Mouse (Mus musculus) midbrain, embryonic 16.5 days (tissue): Measurements from ENCODE around the gene Tcap. TPM values are rescaled to one million over a fixed set of nuclear protein-coding genes. Genes with fewer than 3 reads are reported as not detected.

Experiments
- ATAC-seq: fragments of 200-750 bp; cut with Nextera tagmentation; 2 replicates; pipeline ENCODE4 v1.8.0; 2017; ENCODE audit warnings: moderate TSS enrichment
- H3K27ac ChIP-seq: fragments of 300-500 bp; sonication (generic); 2 replicates; pipeline ENCODE4 v1.5.1; 2014; ENCODE audit warnings: mild to moderate bottlenecking, low read length, mixed read lengths
- H3K27me3 ChIP-seq: fragments of 300-500 bp; sonication (generic); 2 replicates; pipeline ENCODE4 v1.6.1; 2014; ENCODE audit warnings: low read depth, low read length, mixed read lengths; ENCODE audit not compliant: control insufficient read depth, insufficient read depth
- H3K36me3 ChIP-seq: fragments of 300-500 bp; sonication (generic); 2 replicates; pipeline ENCODE4 v1.6.1; 2014; ENCODE audit warnings: mild to moderate bottlenecking, low read length, moderate library complexity, mixed read lengths; ENCODE audit not compliant: control insufficient read depth, insufficient read depth
- H3K4me1 ChIP-seq: fragments of 300-500 bp; sonication (generic); 2 replicates; pipeline ENCODE4 v1.6.1; 2014; ENCODE audit warnings: mild to moderate bottlenecking, low read length, mixed read lengths; ENCODE audit not compliant: control insufficient read depth, insufficient read depth
- H3K4me2 ChIP-seq: fragments of 300-500 bp; sonication (generic); 2 replicates; pipeline ENCODE4 v1.6.1; 2014; ENCODE audit warnings: mild to moderate bottlenecking, low read length, mixed read lengths
- H3K4me3 ChIP-seq: fragments of 300-500 bp; sonication (generic); 2 replicates; pipeline ENCODE4 v1.5.1; 2014; ENCODE audit warnings: low read depth, mild to moderate bottlenecking, low read length, moderate library complexity, mixed read lengths
- H3K9ac ChIP-seq: fragments of 300-500 bp; sonication (generic); 2 replicates; pipeline ENCODE4 v1.6.1; 2014; ENCODE audit warnings: low read depth, low read length, mixed read lengths
- H3K9me3 ChIP-seq: fragments of 300-500 bp; sonication (generic); replicated peaks from 2 replicates; pipeline ENCODE4 v1.6.1; 2014; ENCODE audit warnings: mild to moderate bottlenecking, low read length, mixed read lengths; ENCODE audit not compliant: control insufficient read depth, poor library complexity, severe bottlenecking
- WGBS: fragments of 180-500 bp; shearing (Covaris S2); extraction: QIAGEN DNeasy Blood & Tissue Kit; methylation state at CpG from one replicate; pipeline ENCODE4 v1.1.7; 2014; 5-methylcytosine and 5-hydroxymethylcytosine counted together
- polyA plus RNA-seq: library from polyadenylated mRNA; unstranded; fragments of >200 nt; fragmentation: Nextera tagmentation; extraction: Ambion mirVana; gene quantifications from 2 replicates; pipeline ENCODE4 v1.2.1, GENCODE M21; 2015

Gene Tcap
- polyA plus RNA-seq, 1 experiment from 2014 or later = not detected

GRCm38 (mm10) chr11:98385638-98386585, 2.3 kb downstream of the Tcap start, which contains the start of gene Pnmt:
Gene Pnmt (plus strand): TSS chr11:98386450.
- 51% methylated on average over 25 of the region's 25 CpGs for WGBS
- H3K36me3 ChIP-seq = no peaks in the 10 kb centered on the region
- no peak for ATAC-seq
- H3K9me3 ChIP-seq = no peaks in the 10 kb centered on the region
- H3K4me2 ChIP-seq = peak within 1 kb of the TSS; percentile 26
- H3K4me1 ChIP-seq = no peaks in the 10 kb centered on the region; the same call in 1 of the 2 replicates
- no peak within 1 kb of the TSS; the same call in 1 of the 2 replicates for H3K9ac ChIP-seq
- no peak within 1 kb of the TSS for H3K4me3 ChIP-seq
- no peak within 1 kb of the TSS for H3K27ac ChIP-seq
- peaks cover 28% of the 10 kb centered on the region for H3K27me3 ChIP-seq

GRCm38 (mm10) chr11:98386596-98386995, 3.0 kb downstream of the Tcap start:
- ATAC-seq = no peak
- Histone ChIP-seq H3K4me1 (no peaks in the 10 kb centered on the region; the same call in 1 of the 2 replicates), H3K27me3 (peaks cover 28% of the 10 kb centered on the region), H3K27ac (no peak overlapping the region), H3K4me3 (no peak overlapping the region), H3K9ac (no peak overlapping the region; the same call in 1 of the 2 replicates), H3K9me3 (no peaks in the 10 kb centered on the region), H3K36me3 (no peaks in the 10 kb centered on the region), H3K4me2 (peak overlapping the region; percentile 26)
- 22% methylated on average over 24 of the region's 24 CpGs for WGBS

GRCm38 (mm10) chr11:98387056-98387577, 3.5 kb downstream of the Tcap start:
- ATAC-seq = no peak
- H3K4me1 ChIP-seq = no peaks in the 10 kb centered on the region; the same call in 1 of the 2 replicates
- H3K36me3 ChIP-seq = no peaks in the 10 kb centered on the region
- H3K9me3 ChIP-seq = no peaks in the 10 kb centered on the region
- H3K4me2 ChIP-seq = no peak overlapping the region
- H3K4me3 ChIP-seq = no peak overlapping the region
- 60% methylated on average over 14 of the region's 14 CpGs for WGBS
- H3K9ac ChIP-seq = no peak overlapping the region
- no peak overlapping the region for H3K27ac ChIP-seq
- H3K27me3 ChIP-seq = peaks cover 31% of the 10 kb centered on the region

GRCm38 (mm10) chr11:98388282-98388681, 4.7 kb downstream of the Tcap start:
- Histone ChIP-seq H3K4me1 (no peaks in the 10 kb centered on the region; the same call in 1 of the 2 replicates), H3K27ac (no peak overlapping the region), H3K4me2 (no peak overlapping the region), H3K4me3 (no peak overlapping the region), H3K27me3 (peaks cover 31% of the 10 kb centered on the region), H3K36me3 (no peaks in the 10 kb centered on the region), H3K9ac (no peak overlapping the region), H3K9me3 (no peaks in the 10 kb centered on the region)
- ATAC-seq = no peak
- 77% methylated on average over 10 of the region's 10 CpGs for WGBS

- no peak overlapping the region for H3K9ac ChIP-seq
- ATAC-seq = no peak
- no peak overlapping the region for H3K4me2 ChIP-seq
- peaks cover 2% of the 10 kb centered on the region; the same call in 1 of the 2 replicates for H3K4me1 ChIP-seq
- 24% methylated on average over 9 of the region's 9 CpGs for WGBS
- H3K4me3 ChIP-seq = no peak overlapping the region
- no peaks in the 10 kb centered on the region for H3K36me3 ChIP-seq
- peaks cover 31% of the 10 kb centered on the region for H3K27me3 ChIP-seq
- no peak overlapping the region for H3K27ac ChIP-seq
- H3K9me3 ChIP-seq = no peaks in the 10 kb centered on the region
Measured at GRCm38 (mm10) chr11:98389221-98389780, 5.7 kb downstream of the Tcap start.

- H3K9me3 ChIP-seq = no peaks in the 10 kb centered on the region
- peaks cover 31% of the 10 kb centered on the region for H3K27me3 ChIP-seq
- WGBS = 72% methylated on average over 12 of the region's 12 CpGs
- peaks cover 3% of the 10 kb centered on the region; the same call in 1 of the 2 replicates for H3K4me1 ChIP-seq
- H3K36me3 ChIP-seq = no peaks in the 10 kb centered on the region
- no peak overlapping the region for H3K27ac ChIP-seq
- H3K9ac ChIP-seq = no peak overlapping the region
- no peak overlapping the region for H3K4me3 ChIP-seq
- H3K4me2 ChIP-seq = no peak overlapping the region
- ATAC-seq = no peak
Measured at GRCm38 (mm10) chr11:98390141-98390540, 6.5 kb downstream of the Tcap start.

- peaks cover 22% of the 10 kb centered on the region for H3K27me3 ChIP-seq
- H3K4me2 ChIP-seq = no peak overlapping the region
- ATAC-seq = no peak
- no peak overlapping the region for H3K9ac ChIP-seq
- no peak overlapping the region for H3K27ac ChIP-seq
- H3K4me1 ChIP-seq = 0 out of 2 replicates have a peak, but pooled peaks cover 3% of the 10 kb centered on the region
- WGBS = 23% methylated on average over 5 of the region's 8 CpGs
- no peak overlapping the region for H3K4me3 ChIP-seq
- H3K36me3 ChIP-seq = no peaks in the 10 kb centered on the region
- no peaks in the 10 kb centered on the region for H3K9me3 ChIP-seq
Measured at GRCm38 (mm10) chr11:98392034-98392433, 8.4 kb downstream of the Tcap start.

- Histone ChIP-seq H3K27me3 (peaks cover 18% of the 10 kb centered on the region), H3K4me2 (no peak overlapping the region), H3K36me3 (no peaks in the 10 kb centered on the region), H3K9ac (no peak overlapping the region), H3K27ac (no peak overlapping the region), H3K4me1 (0 out of 2 replicates have a peak, but pooled peaks cover 3% of the 10 kb centered on the region), H3K4me3 (no peak overlapping the region), H3K9me3 (no peaks in the 10 kb centered on the region)
- no peak for ATAC-seq
- WGBS = 55% methylated on average over 4 of the region's 4 CpGs
Measured at GRCm38 (mm10) chr11:98392645-98393044, 9.0 kb downstream of the Tcap start.
